Mouse (Mus musculus) kidney, embryonic 14.5 days (tissue): ENCODE data around the gene Grm3. TPM values are rescaled to one million over a fixed set of nuclear protein-coding genes. Genes with fewer than 3 reads are reported as not detected.

Source experiments
- ATAC-seq: fragments of 200-750 bp; cut with Nextera tagmentation; 2 replicates; pipeline ENCODE4 v1.8.0; 2017; ENCODE audit warnings: moderate number of reproducible peaks, mild to moderate bottlenecking, moderate TSS enrichment, moderate library complexity; ENCODE audit not compliant: low FRiP score, low TSS enrichment
- H3K27ac ChIP-seq: fragments of 300-500 bp; sonication (generic); 2 replicates; pipeline ENCODE4 v1.5.1; 2014; ENCODE audit warnings: low read depth, mild to moderate bottlenecking, low read length, moderate library complexity, mixed read lengths
- H3K27me3 ChIP-seq: fragments of 300-500 bp; sonication (generic); 2 replicates; pipeline ENCODE4 v1.6.1; 2014; ENCODE audit warnings: mild to moderate bottlenecking, low read length; ENCODE audit not compliant: control insufficient read depth, insufficient read depth
- H3K36me3 ChIP-seq: fragments of 300-500 bp; sonication (generic); 2 replicates; pipeline ENCODE4 v1.6.1; 2014; ENCODE audit warnings: low read length, mixed read lengths; ENCODE audit not compliant: control insufficient read depth, insufficient read depth
- H3K4me1 ChIP-seq: fragments of 300-500 bp; sonication (generic); 2 replicates; pipeline ENCODE4 v1.6.1; 2014; ENCODE audit warnings: low read length, mixed read lengths; ENCODE audit not compliant: control insufficient read depth, insufficient read depth
- H3K4me2 ChIP-seq: fragments of 300-500 bp; sonication (generic); replicated peaks from 2 replicates; pipeline ENCODE4 v1.6.1; 2014; ENCODE audit warnings: low read depth, mild to moderate bottlenecking, low read length
- H3K4me3 ChIP-seq: fragments of 300-500 bp; sonication (generic); 2 replicates; pipeline ENCODE4 v1.5.1; 2014; ENCODE audit warnings: mild to moderate bottlenecking, low read length
- H3K9ac ChIP-seq: fragments of 300-500 bp; sonication (generic); 2 replicates; pipeline ENCODE4 v1.6.1; 2014; ENCODE audit warnings: low read depth, mild to moderate bottlenecking, low read length, moderate library complexity
- H3K9me3 ChIP-seq: fragments of 300-500 bp; sonication (generic); 2 replicates; pipeline ENCODE4 v1.6.1; 2016; ENCODE audit warnings: low read length; ENCODE audit not compliant: control insufficient read depth
- WGBS: fragments of 180-500 bp; shearing (Covaris S2); extraction: QIAGEN DNeasy Blood & Tissue Kit; methylation state at CpG from one replicate; pipeline ENCODE4 v1.1.7; 2014; 5-methylcytosine and 5-hydroxymethylcytosine counted together
- polyA plus RNA-seq: library from polyadenylated mRNA; unstranded; fragments of >200 nt; fragmentation: Nextera tagmentation; extraction: Ambion mirVana; gene quantifications from 2 replicates; pipeline ENCODE4 v1.2.1, GENCODE M21; 2014

Grm3 gene
- polyA plus RNA-seq, 1 experiment from 2014 or later: 0.73 TPM

DNA sequence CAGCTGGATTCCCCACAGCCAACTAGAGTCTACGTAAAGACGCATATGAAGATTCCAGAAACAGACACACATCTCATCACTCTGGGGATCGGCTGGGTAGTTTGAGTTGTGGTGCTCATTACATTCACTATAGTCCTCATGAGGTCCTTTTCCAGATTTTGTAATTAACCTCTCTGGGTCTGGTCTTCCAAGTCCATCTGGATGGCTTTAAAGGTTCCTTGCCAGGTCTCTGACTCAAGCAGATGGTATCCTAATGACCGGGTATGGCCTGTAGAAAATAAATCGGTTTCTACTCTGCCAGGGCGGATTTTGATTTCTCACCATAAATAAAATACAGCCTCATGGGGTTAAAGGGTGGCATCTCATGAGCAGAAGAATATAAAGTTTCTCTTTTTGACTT lies 276.0 kb downstream of the Grm3 start:
- Histone ChIP-seq H3K9me3 (no peaks in the 10 kb centered on the region), H3K4me2 (no peak overlapping the region), H3K9ac (no peak overlapping the region), H3K36me3 (no peaks in the 10 kb centered on the region), H3K27me3 (no peaks in the 10 kb centered on the region), H3K4me1 (no peaks in the 10 kb centered on the region), H3K27ac (no peak overlapping the region), H3K4me3 (no peak overlapping the region)
- no peak for ATAC-seq
- 86% methylated on average over 6 of the region's 6 CpGs for WGBS

DNA sequence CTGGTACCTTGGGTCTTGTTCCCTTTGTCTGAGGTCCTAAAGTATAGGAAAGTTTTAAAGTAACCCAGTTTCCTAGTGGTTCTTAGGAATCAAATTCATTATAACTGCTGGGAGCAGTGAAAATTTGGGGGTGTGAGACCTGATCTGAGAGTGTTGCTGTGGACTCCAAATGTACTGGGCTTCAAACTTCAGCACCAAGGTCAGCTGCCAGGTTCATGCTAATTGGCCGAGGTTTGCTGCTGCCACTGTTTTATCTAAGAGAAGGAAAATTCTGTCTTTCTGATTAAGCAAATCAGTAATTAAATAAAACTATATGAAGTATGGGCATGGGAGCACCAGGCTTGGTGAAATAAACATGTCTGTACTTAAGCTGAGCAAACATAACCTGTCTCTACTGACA lies 278.8 kb downstream of the Grm3 start:
- Histone ChIP-seq H3K27ac (no peak overlapping the region), H3K4me2 (no peak overlapping the region), H3K4me3 (no peak overlapping the region), H3K9ac (no peak overlapping the region), H3K4me1 (no peaks in the 10 kb centered on the region), H3K27me3 (no peaks in the 10 kb centered on the region), H3K36me3 (no peaks in the 10 kb centered on the region), H3K9me3 (no peaks in the 10 kb centered on the region)
- no peak for ATAC-seq
- 3% methylated on average over 1 of the region's 1 CpGs for WGBS
